Mouse (Mus musculus) R1 (cell line): ENCODE data around the gene Abhd13.

Experiments used
- DNase-seq: peaks from one replicate; pipeline ENCODE4 v3.0.0-alpha.2; 2018; ENCODE audit warnings: low read depth, low spot score

Abhd13 gene

GRCm38 (mm10) chr8:10016252-10016651 is 38.7 kb downstream of the Abhd13 start:
- DNase-seq: no peak

GRCm38 (mm10) chr8:10017231-10017630 is 39.7 kb downstream of the Abhd13 start:
- DNase-seq: no peak

- no peak for DNase-seq
Measured at GRCm38 (mm10) chr8:10030320-10031060, 53.0 kb downstream of the Abhd13 start.

- DNase-seq: no peak
Measured at GRCm38 (mm10) chr8:10031177-10031576, 53.7 kb downstream of the Abhd13 start.

GRCm38 (mm10) chr8:10040866-10041265 is 63.4 kb downstream of the Abhd13 start:
- no peak for DNase-seq
